16 mouse cellular contexts compared by ENCODE assay signal in the genomic region with DNA sequence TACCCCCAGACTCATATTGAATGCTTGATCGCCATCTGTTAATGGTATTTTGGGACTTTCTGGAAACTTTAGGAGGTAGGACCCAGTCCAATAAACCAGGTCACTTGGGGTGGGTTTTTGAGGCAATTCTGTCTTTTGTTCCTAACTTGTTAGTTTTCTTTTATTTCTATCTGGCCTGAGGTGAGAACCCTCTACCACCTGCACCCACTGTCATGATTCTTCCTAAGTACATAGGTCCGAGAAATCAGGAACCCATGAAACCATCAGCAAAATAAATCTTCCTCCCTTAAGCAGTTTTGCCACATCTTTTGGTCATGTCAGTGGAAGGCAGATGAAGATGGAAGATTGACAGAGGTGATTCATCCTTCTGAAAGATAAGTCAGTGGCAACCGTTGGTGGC.
"Had no signal": no experiment of that assay in that cellular context is flagged by ENCODE, and none has a peak within 500 bp of the region (broad histone marks: within the 10 kb centered on the region; RNA-seq: fewer than 3 reads in every experiment).

No protein-coding gene starts in this region.

- H3K27me3 ChIP-seq: neural tube, embryonic 13.5 days; neural tube, embryonic 15.5 days; stomach, embryonic 15.5 days had no signal

- H3K9ac ChIP-seq: neural tube, embryonic 13.5 days; neural tube, embryonic 15.5 days; stomach, embryonic 15.5 days had no signal

- H3K4me1 ChIP-seq: neural tube, embryonic 13.5 days; neural tube, embryonic 15.5 days; stomach, embryonic 15.5 days had no signal

- H3K36me3 ChIP-seq: neural tube, embryonic 13.5 days; neural tube, embryonic 15.5 days; stomach, embryonic 15.5 days had no signal

- H3K4me3 ChIP-seq: neural tube, embryonic 13.5 days; neural tube, embryonic 15.5 days; stomach, embryonic 15.5 days had no signal

- H3K9me3 ChIP-seq: neural tube, embryonic 13.5 days; neural tube, embryonic 15.5 days; stomach, embryonic 15.5 days had no signal

- DNase-seq: retina, postnatal 1 day; right cerebral cortex, adult 18-20 months; right cerebral cortex, postnatal 14 days; right cerebral cortex, postnatal 25 days; right cerebral cortex, postnatal 4 days; spleen, adult 18-20 months; thymus, adult 18-20 months; thymus, adult 2 months; thymus, postnatal 14 days; thymus, postnatal 25 days; thymus, postnatal 36 days; thymus, postnatal 4 days had no signal

- H3K4me2 ChIP-seq: neural tube, embryonic 13.5 days; neural tube, embryonic 15.5 days; stomach, embryonic 15.5 days had no signal

- H3K27ac ChIP-seq: neural tube, embryonic 13.5 days; neural tube, embryonic 15.5 days; stomach, embryonic 15.5 days; stomach, postnatal 0 days had no signal
